Mouse (Mus musculus) MEL (cell line): ENCODE results near the gene Wdr54. TPM values are rescaled to one million over a fixed set of nuclear protein-coding genes. Genes with fewer than 3 reads are reported as not detected.

Experiments
- DNase-seq: peaks from one replicate; pipeline ENCODE4 v3.0.0; 2011; ENCODE audit warnings: low read depth, low spot score
- H3K27ac ChIP-seq: 2 replicates; pipeline ENCODE4 v1.5.1; 2012; ENCODE audit warnings: low read depth, mild to moderate bottlenecking, control low read depth, low read length, moderate library complexity; ENCODE audit not compliant: control insufficient read depth
- H3K27me3 ChIP-seq, 2 experiments: fragments of 150-350 bp in 1 of 2; sonication (generic) in 1 of 2; 2 replicates each; pipeline ENCODE4 v1.6.1; 2012; ENCODE audit warnings: low read length in 2 of 2, mild to moderate bottlenecking in 2 of 2, improper control_type of control experiment in 1 of 2, moderate library complexity in 1 of 2; ENCODE audit not compliant: insufficient read depth in 2 of 2, control insufficient read depth in 1 of 2
- H3K36me3 ChIP-seq, 2 experiments: 2 replicates each; pipeline ENCODE4 v1.6.1; 2012 to 2014; ENCODE audit warnings: low read length in 2 of 2, improper control_type of control experiment in 1 of 2, inconsistent platforms in 1 of 2, mild to moderate bottlenecking in 1 of 2; ENCODE audit not compliant: insufficient read depth in 2 of 2, control insufficient read depth in 1 of 2
- H3K4me1 ChIP-seq, 2 experiments: fragments of 150-350 bp in 1 of 2; sonication (generic) in 1 of 2; 2 replicates each; pipeline ENCODE4 v1.6.1; 2012; ENCODE audit warnings: low read length in 2 of 2, improper control_type of control experiment in 1 of 2, mild to moderate bottlenecking in 1 of 2; ENCODE audit not compliant: insufficient read depth in 2 of 2, control insufficient read depth in 1 of 2
- H3K4me3 ChIP-seq, 2 experiments: fragments of 150-350 bp in 1 of 2; sonication (generic) in 1 of 2; 2 replicates each; pipeline ENCODE4 v1.5.1; 2012; ENCODE audit warnings: low read depth in 2 of 2, low read length in 2 of 2, mild to moderate bottlenecking in 2 of 2, moderate library complexity in 2 of 2, control low read depth in 1 of 2, improper control_type of control experiment in 1 of 2; ENCODE audit not compliant: control insufficient read depth in 1 of 2, insufficient read depth in 1 of 2
- H3K79me2 ChIP-seq: 2 replicates; pipeline ENCODE4 v1.6.1; 2012; ENCODE audit warnings: mild to moderate bottlenecking, low read length, moderate library complexity; ENCODE audit not compliant: control insufficient read depth, poor library complexity, insufficient read depth
- H3K9ac ChIP-seq: 2 replicates; pipeline ENCODE4 v1.6.1; 2012; ENCODE audit warnings: low read depth, mild to moderate bottlenecking, control low read depth, low read length, moderate library complexity; ENCODE audit not compliant: control insufficient read depth, poor library complexity, severe bottlenecking
- H3K9me3 ChIP-seq: fragments of 150-350 bp; sonication (generic); replicated peaks from 2 replicates; pipeline ENCODE4 v1.6.1; 2012; ENCODE audit warnings: mild to moderate bottlenecking, low read length, improper control_type of control experiment, moderate library complexity; ENCODE audit not compliant: insufficient read depth
- BHLHE40 ChIP-seq: IDR thresholded peaks from 2 replicates; pipeline ENCODE4 v1.6.1; 2012; ENCODE audit warnings: low read depth, mild to moderate bottlenecking, inconsistent platforms, low read length, improper control_type of control experiment, borderline replicate concordance
- CTCF ChIP-seq, 3 experiments: IDR thresholded peaks in 2 of 3; conservative IDR thresholded peaks in 1 of 3; 2 replicates each; pipeline ENCODE4 v1.5.1; 2011 to 2012; ENCODE audit warnings: low read length in 3 of 3, low read depth in 2 of 3, mild to moderate bottlenecking in 2 of 3, improper control_type of control experiment in 1 of 3, inconsistent platforms in 1 of 3, mixed read lengths in 1 of 3, moderate library complexity in 1 of 3; ENCODE audit not compliant: control insufficient read depth in 1 of 3, insufficient read depth in 1 of 3, poor library complexity in 1 of 3, severe bottlenecking in 1 of 3
- E2F4 ChIP-seq: IDR thresholded peaks from 2 replicates; pipeline ENCODE4 v1.6.1; 2011; ENCODE audit warnings: low read depth, low read length, improper control_type of control experiment, borderline replicate concordance
- ELF1 ChIP-seq: IDR thresholded peaks from 2 replicates; pipeline ENCODE4 v1.6.1; 2014; ENCODE audit warnings: low read depth, mild to moderate bottlenecking, inconsistent platforms, low read length, improper control_type of control experiment, moderate library complexity
- GABPA ChIP-seq: IDR thresholded peaks from 2 replicates; pipeline ENCODE4 v1.6.1; 2012; ENCODE audit warnings: low read depth, mild to moderate bottlenecking, inconsistent platforms, low read length, improper control_type of control experiment, moderate library complexity
- HCFC1 ChIP-seq: IDR thresholded peaks from 2 replicates; pipeline ENCODE4 v1.6.1; 2012; ENCODE audit warnings: low read depth, mild to moderate bottlenecking, inconsistent platforms, low read length, improper control_type of control experiment, moderate library complexity
- KAT2A ChIP-seq: conservative IDR thresholded peaks from 2 replicates; pipeline ENCODE4 v1.6.1; 2012; ENCODE audit warnings: low read depth, low read length, improper control_type of control experiment, inconsistent platforms
- MAFK ChIP-seq: IDR thresholded peaks from 2 replicates; pipeline ENCODE4 v1.6.1; 2011; ENCODE audit warnings: low read depth, mild to moderate bottlenecking, low read length, improper control_type of control experiment, borderline replicate concordance
- MAX ChIP-seq: IDR thresholded peaks from 2 replicates; pipeline ENCODE4 v1.6.1; 2011; ENCODE audit warnings: low read length, improper control_type of control experiment
- MAZ ChIP-seq: IDR thresholded peaks from 2 replicates; pipeline ENCODE4 v1.6.1; 2012; ENCODE audit warnings: low read depth, mild to moderate bottlenecking, inconsistent platforms, low read length, improper control_type of control experiment
- MEF2A ChIP-seq: IDR thresholded peaks from 2 replicates; pipeline ENCODE4 v1.6.1; 2014; ENCODE audit warnings: low read depth, mild to moderate bottlenecking, inconsistent platforms, low read length, improper control_type of control experiment; ENCODE audit not compliant: poor library complexity, insufficient replicate concordance, severe bottlenecking; ENCODE audit errors: extremely low read depth
- MXI1 ChIP-seq: IDR thresholded peaks from 2 replicates; pipeline ENCODE4 v1.6.1; 2011; ENCODE audit warnings: mild to moderate bottlenecking, low read depth, low read length, improper control_type of control experiment
- MYC ChIP-seq: IDR thresholded peaks from 2 replicates; pipeline ENCODE4 v1.6.1; 2011; ENCODE audit warnings: low read depth, mild to moderate bottlenecking, low read length, improper control_type of control experiment, moderate library complexity
- NELFE ChIP-seq: IDR thresholded peaks from 2 replicates; pipeline ENCODE4 v1.6.1; 2011; ENCODE audit warnings: low read depth, low read length, improper control_type of control experiment
- NRF1 ChIP-seq: IDR thresholded peaks from 2 replicates; pipeline ENCODE4 v1.6.1; 2014; ENCODE audit warnings: low read depth, mild to moderate bottlenecking, inconsistent platforms, low read length, improper control_type of control experiment, moderate library complexity; ENCODE audit not compliant: poor library complexity, insufficient read depth, severe bottlenecking
- POLR2A ChIP-seq, 2 experiments: IDR thresholded peaks; 2 replicates each; pipeline ENCODE4 v1.6.1; 2011 to 2012; ENCODE audit warnings: low read length in 2 of 2, mild to moderate bottlenecking in 2 of 2, control low read depth in 1 of 2, improper control_type of control experiment in 1 of 2, low read depth in 1 of 2, moderate library complexity in 1 of 2; ENCODE audit not compliant: control insufficient read depth in 1 of 2, insufficient read depth in 1 of 2, poor library complexity in 1 of 2
- RCOR1 ChIP-seq: IDR thresholded peaks from 2 replicates; pipeline ENCODE4 v1.6.1; 2012; ENCODE audit warnings: low read depth, mild to moderate bottlenecking, inconsistent platforms, low read length, improper control_type of control experiment
- SIN3A ChIP-seq: IDR thresholded peaks from 2 replicates; pipeline ENCODE4 v1.6.1; 2012; ENCODE audit warnings: low read length, improper control_type of control experiment, inconsistent platforms
- TAL1 ChIP-seq: IDR thresholded peaks from 2 replicates; pipeline ENCODE4 v1.6.1; 2012; ENCODE audit warnings: mild to moderate bottlenecking, inconsistent platforms, low read length, moderate library complexity, mixed read lengths
- TBP ChIP-seq: IDR thresholded peaks from 2 replicates; pipeline ENCODE4 v1.8.0; 2011; ENCODE audit warnings: low read depth, low read length, improper control_type of control experiment
- TCF12 ChIP-seq: IDR thresholded peaks from 2 replicates; pipeline ENCODE4 v1.6.1; 2014; ENCODE audit warnings: low read depth, mild to moderate bottlenecking, inconsistent platforms, low read length, improper control_type of control experiment, moderate library complexity
- ZC3H11A ChIP-seq: IDR thresholded peaks from 2 replicates; pipeline ENCODE4 v1.6.1; 2012; ENCODE audit warnings: low read depth, mild to moderate bottlenecking, inconsistent platforms, low read length, improper control_type of control experiment
- ZKSCAN1 ChIP-seq: IDR thresholded peaks from 2 replicates; pipeline ENCODE4 v1.6.1; 2012; ENCODE audit warnings: low read depth, mild to moderate bottlenecking, inconsistent platforms, low read length, improper control_type of control experiment, moderate library complexity
- ZMIZ1 ChIP-seq: IDR thresholded peaks from 2 replicates; pipeline ENCODE4 v1.6.1; 2012; ENCODE audit warnings: low read depth, mild to moderate bottlenecking, inconsistent platforms, low read length, improper control_type of control experiment, moderate library complexity
- polyA plus RNA-seq, 2 experiments: library from polyadenylated mRNA; stranded (reverse) in 1 of 2; unstranded in 1 of 2; fragments of >175 nt in 1 of 2; fragments of >200 nt in 1 of 2; gene quantifications; 2 replicates each; pipeline versions ENCODE4 v1.2.1 to v1.2.4; 2012; ENCODE audit warnings: low replicate concordance in 2 of 2, low read depth in 1 of 2; ENCODE audit not compliant: insufficient read length in 2 of 2, insufficient read depth in 1 of 2, missing spikeins in 1 of 2
- total RNA-seq: library from RNA; depleted of rRNA; stranded (reverse); fragments of 300-350 nt; gene quantifications from 2 replicates; pipeline ENCODE4 v1.2.3, GENCODE M21; 2012; rRNA removed

Gene Wdr54
- total RNA-seq: 3.2 and 3.4 TPM in 2 replicates
- 1 to 10 TPM in 1 of 2 experiments, not detected in 1; 4.6 TPM for polyA plus RNA-seq

DNA sequence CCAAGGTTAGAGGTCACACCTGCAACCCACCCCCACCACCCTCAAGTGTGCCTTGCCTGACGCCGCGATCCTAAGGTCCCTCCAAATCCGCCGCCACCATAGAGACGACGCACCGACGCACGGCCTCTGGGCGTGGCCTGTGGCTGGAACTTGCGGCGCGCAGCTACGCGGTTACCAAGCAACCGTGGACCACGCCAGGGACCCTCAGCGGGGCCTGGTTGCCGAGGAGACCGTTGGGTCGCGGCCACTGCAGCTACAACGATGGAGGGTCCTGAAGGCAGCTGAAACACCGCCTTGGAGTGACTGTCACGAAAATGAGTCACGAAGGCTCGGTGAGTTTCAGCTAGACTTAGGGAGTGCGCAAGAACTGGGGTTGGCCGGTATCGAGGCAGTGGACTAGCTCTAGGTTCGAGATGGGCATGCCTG lies at the start of gene Wdr54, which contains the start of gene 1700003E16Rik:
Wdr54 (minus strand) TSS at position 139 of the 426 bp plus-strand sequence.
1700003E16Rik (plus strand) TSS at position 146 of the 426 bp plus-strand sequence.
- peaks cover 0 to 2% of the 10 kb centered on the region in 2 experiments; a peak in 2 of 4 replicates for H3K36me3 ChIP-seq
- peak; percentile 54 for TF ChIP-seq NELFE
- TF ChIP-seq RCOR1: no peak
- peak; percentile 73 for TF ChIP-seq MAX
- no peak for TF ChIP-seq ZKSCAN1
- 0 out of 2 replicates have a peak, but pooled peaks have one; percentile 8 for TF ChIP-seq ELF1
- TF ChIP-seq MAZ: 0 out of 2 replicates have a peak, but pooled peaks have one; percentile 20
- TF ChIP-seq TCF12: 0 out of 2 replicates have a peak, but pooled peaks have one; percentile 39
- no peak for TF ChIP-seq MYC
- peak; percentile 89 for TF ChIP-seq SIN3A
- TF ChIP-seq MXI1: peak; percentile 86
- no peak for TF ChIP-seq GABPA
- no peak for TF ChIP-seq MEF2A
- TF ChIP-seq POLR2A (IDR thresholded peaks at IDR 0.05; ENCODE audit: control insufficient read depth in 1 of 2, insufficient read depth in 1 of 2, low read depth in 1 of 2, low read length in 2 of 2, poor library complexity in 1 of 2): peak; percentile 28 to 50; a peak in 2 of 4 replicates
- peak; percentile 60; the same call in 1 of the 2 replicates for TF ChIP-seq HCFC1
- TF ChIP-seq MAFK: no peak
- TF ChIP-seq E2F4: no peak
- H3K27ac ChIP-seq: no peak within 1 kb of the TSS
- peak within 1 kb of the TSS; percentile 78 to 87 for H3K4me3 ChIP-seq
- H3K79me2 ChIP-seq: no peaks in the 10 kb centered on the region
- H3K9ac ChIP-seq: peak within 1 kb of the TSS; percentile 57
- peaks cover 2 to 10% of the 10 kb centered on the region in 2 experiments; a peak in 3 of 4 replicates for H3K4me1 ChIP-seq
- H3K9me3 ChIP-seq: no peaks in the 10 kb centered on the region
- peak; percentile 89 for DNase-seq
- H3K27me3 ChIP-seq: no peaks in the 10 kb centered on the region

DNA sequence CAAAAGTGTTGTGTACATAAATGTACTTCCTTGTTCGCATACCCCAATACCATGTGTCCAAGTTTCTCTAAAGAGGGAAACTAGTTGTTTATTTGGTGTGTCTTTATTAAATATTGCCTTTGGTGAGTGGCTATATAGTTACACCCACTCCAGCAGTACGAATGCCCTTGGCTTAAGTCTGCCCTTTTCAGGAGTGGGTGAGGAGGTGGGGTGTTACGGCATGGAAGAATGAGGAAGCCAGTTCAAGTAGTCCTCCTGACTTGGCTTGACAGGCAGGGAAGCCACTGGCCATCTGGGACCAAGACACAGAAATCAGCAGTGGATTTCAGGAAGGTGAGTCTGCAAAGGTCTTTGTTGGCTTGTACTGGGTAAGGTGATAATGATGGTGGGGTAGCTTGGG lies 49.7 kb upstream of the Wdr54 start:
- no peak overlapping the region for H3K4me3 ChIP-seq
- no peaks in the 10 kb centered on the region for H3K79me2 ChIP-seq
- no peak overlapping the region for H3K27ac ChIP-seq
- H3K27me3 ChIP-seq: peaks cover 0 to 1% of the 10 kb centered on the region in 2 experiments; a peak in 1 of 4 replicates
- no peak overlapping the region for H3K9ac ChIP-seq
- H3K4me1 ChIP-seq: peaks cover 0 to 4% of the 10 kb centered on the region in 2 experiments; a peak in 1 of 4 replicates
- no peaks in the 10 kb centered on the region for H3K9me3 ChIP-seq
- TF ChIP-seq KAT2A (no peak), GABPA (no peak), ZKSCAN1 (no peak), NRF1 (no peak), ZC3H11A (no peak), ZMIZ1 (no peak), BHLHE40 (no peak), TBP (no peak), SIN3A (no peak), TAL1 (no peak), ELF1 (no peak), CTCF (IDR thresholded peaks at IDR 0.05 in 2 of 3, conservative IDR thresholded peaks at IDR 0.05 in 1 of 3; ENCODE audit: control insufficient read depth in 1 of 3, insufficient read depth in 1 of 3, low read depth in 2 of 3, low read length in 3 of 3, poor library complexity in 1 of 3, severe bottlenecking in 1 of 3) (no peak)
- TF ChIP-seq, all 39 proteins: peak for 0
- DNase-seq: no peak
- H3K36me3 ChIP-seq: no peaks in the 10 kb centered on the region
